Mouse (Mus musculus) liver, postnatal 0 days (tissue): ENCODE measurements around the gene Utrn. TPM values are rescaled to one million over a fixed set of nuclear protein-coding genes. Genes with fewer than 3 reads are reported as not detected.

Experiments
- ATAC-seq: fragments of 200-750 bp; cut with Nextera tagmentation; 2 replicates; pipeline ENCODE4 v1.8.0; 2017; ENCODE audit warnings: mild to moderate bottlenecking, moderate library complexity
- DNase-seq: peaks from one replicate; pipeline ENCODE4 v3.0.0-alpha.2; 2016
- H3K27ac ChIP-seq: fragments of 300-500 bp; sonication (generic); 2 replicates; pipeline ENCODE4 v1.5.1; 2014; ENCODE audit warnings: antibody characterized with exemption, moderate library complexity, mild to moderate bottlenecking, low read depth
- H3K27me3 ChIP-seq: fragments of 300-500 bp; sonication (generic); 2 replicates; pipeline ENCODE4 v1.6.1; 2014; ENCODE audit warnings: low read length, control low read depth, mixed read lengths; ENCODE audit not compliant: insufficient read depth
- H3K36me3 ChIP-seq: fragments of 300-500 bp; sonication (generic); replicated peaks from 2 replicates; pipeline ENCODE4 v1.6.1; 2014; ENCODE audit warnings: mild to moderate bottlenecking, control low read depth, low read length, moderate library complexity, mixed read lengths; ENCODE audit not compliant: insufficient read depth
- H3K4me1 ChIP-seq: fragments of 300-500 bp; sonication (generic); 2 replicates; pipeline ENCODE4 v1.6.1; 2014; ENCODE audit warnings: antibody characterized with exemption, mild to moderate bottlenecking, control low read depth; ENCODE audit not compliant: insufficient read depth
- H3K4me2 ChIP-seq: fragments of 300-500 bp; sonication (generic); 2 replicates; pipeline ENCODE4 v1.6.1; 2014; ENCODE audit warnings: low read depth, mild to moderate bottlenecking, low read length, moderate library complexity, mixed read lengths
- H3K4me3 ChIP-seq: fragments of 300-500 bp; sonication (generic); 2 replicates; pipeline ENCODE4 v1.5.1; 2014; ENCODE audit warnings: low read depth, low read length
- H3K9ac ChIP-seq: fragments of 300-500 bp; sonication (generic); replicated peaks from 2 replicates; pipeline ENCODE4 v1.6.1; 2014; ENCODE audit warnings: mild to moderate bottlenecking, moderate library complexity
- H3K9me3 ChIP-seq: fragments of 300-500 bp; sonication (generic); 2 replicates; pipeline ENCODE4 v1.6.1; 2016; ENCODE audit warnings: mild to moderate bottlenecking, control low read depth, low read length, mixed read lengths
- CTCF ChIP-seq: sonication (generic); IDR thresholded peaks from 2 replicates; pipeline ENCODE4 v1.5.1; 2016; ENCODE audit warnings: antibody characterized with exemption, low read depth
- EP300 ChIP-seq: IDR thresholded peaks from 2 replicates; pipeline ENCODE4 v1.6.1; 2016; ENCODE audit warnings: antibody characterized with exemption, low read depth, mild to moderate bottlenecking
- WGBS: fragments of 180-500 bp; shearing (Covaris S2); extraction: QIAGEN DNeasy Blood & Tissue Kit; methylation state at CpG from one replicate; pipeline ENCODE4 v1.1.7; 2014; ENCODE audit not compliant: insufficient replicate concordance; 5-methylcytosine and 5-hydroxymethylcytosine counted together
- polyA plus RNA-seq: library from polyadenylated mRNA; unstranded; fragments of >200 nt; fragmentation: Nextera tagmentation; extraction: Ambion mirVana; gene quantifications from 2 replicates; pipeline ENCODE4 v1.2.1, GENCODE M21; 2015

The Utrn gene
- 8.0 and 9.7 TPM in 2 replicates for polyA plus RNA-seq

DNA sequence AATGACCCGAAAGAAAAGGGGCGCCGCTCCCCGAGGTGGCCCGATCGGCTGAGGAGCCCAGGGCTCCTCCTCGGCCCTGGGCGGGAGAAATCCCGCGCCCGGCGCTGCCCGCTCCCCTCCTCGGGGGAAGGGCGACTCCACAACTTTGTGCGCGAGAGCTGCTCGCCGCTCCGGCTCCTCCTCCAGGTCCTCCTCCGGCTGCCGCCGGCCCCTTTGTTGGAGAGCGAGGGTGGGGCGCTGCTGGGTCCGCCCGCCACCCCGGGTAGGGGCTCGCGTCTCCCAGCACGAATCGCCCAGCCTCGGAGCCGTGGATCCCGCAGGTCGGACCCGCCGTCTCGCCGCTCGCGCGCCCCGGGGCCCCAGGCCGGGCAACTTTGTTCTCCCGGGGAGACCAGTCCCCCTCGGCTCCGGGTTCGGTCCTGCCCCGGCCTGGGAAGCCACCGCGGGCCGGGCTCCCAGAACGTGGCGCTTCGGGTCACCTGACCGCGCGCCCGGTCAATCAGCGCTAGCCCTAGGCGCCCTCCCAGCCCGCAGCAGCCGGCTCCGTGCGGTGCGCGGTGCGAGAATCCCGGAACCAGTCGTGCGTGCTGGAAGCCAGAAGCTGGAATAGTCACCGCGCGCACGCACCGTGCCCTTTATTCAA lies at the start of gene Utrn:
TSS of gene Utrn (minus strand) at position 337 of the 643 bp plus-strand sequence.
- H3K4me1 ChIP-seq, result peaks cover 14% of the 10 kb centered on the region
- H3K4me2 ChIP-seq, result peak within 1 kb of the TSS; percentile 90
- H3K4me3 ChIP-seq, result peak within 1 kb of the TSS; percentile 82
- H3K27ac ChIP-seq, result peak within 1 kb of the TSS; percentile 99
- ATAC-seq (peak; percentile 86), DNase-seq (peak; percentile 86)
- no peaks in the 10 kb centered on the region for H3K27me3 ChIP-seq
- WGBS, result 5% methylated on average over 58 of the region's 77 CpGs
- H3K36me3 ChIP-seq, result no peaks in the 10 kb centered on the region
- peak within 1 kb of the TSS; percentile 84 for H3K9ac ChIP-seq
- H3K9me3 ChIP-seq, result no peaks in the 10 kb centered on the region
- no peak for TF ChIP-seq EP300
- TF ChIP-seq CTCF, result no peak

- Histone ChIP-seq H3K9me3 (no peaks in the 10 kb centered on the region), H3K4me2 (no peak overlapping the region), H3K27ac (no peak overlapping the region), H3K9ac (no peak overlapping the region), H3K27me3 (no peaks in the 10 kb centered on the region), H3K4me1 (no peaks in the 10 kb centered on the region), H3K36me3 (0 out of 2 replicates have a peak, but pooled peaks cover 3% of the 10 kb centered on the region), H3K4me3 (no peak overlapping the region)
- no peak for ATAC-seq
- no peak for DNase-seq
- TF ChIP-seq CTCF (no peak), EP300 (no peak)
- 93% methylated on average over 1 of the region's 1 CpGs for WGBS
These were observed 48.5 kb upstream of the Utrn start for GRCm38 (mm10) chr10:12917626-12918025.

DNA sequence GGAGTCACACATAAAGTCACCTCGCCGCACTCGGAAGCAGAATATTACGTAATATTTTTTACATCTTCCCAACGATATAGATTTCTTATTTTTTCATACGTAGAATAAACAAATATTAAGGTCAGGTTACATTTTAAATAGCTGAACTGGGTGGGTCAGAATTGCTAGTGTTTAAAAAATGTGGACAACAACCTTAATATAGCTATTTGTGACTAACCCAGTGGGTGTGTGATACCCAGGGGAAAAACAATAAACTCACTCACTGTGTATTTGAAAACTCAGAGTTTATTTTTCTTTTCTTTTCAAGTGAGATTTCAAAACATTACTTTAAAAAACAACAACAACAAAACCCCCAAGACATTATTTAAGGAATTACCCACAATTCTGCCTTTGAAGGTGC lies 47.2 kb upstream of the Utrn start:
- no peak overlapping the region for H3K4me3 ChIP-seq
- TF ChIP-seq EP300, result no peak
- no peak for TF ChIP-seq CTCF
- no peak for DNase-seq
- 86% methylated on average over 6 of the region's 6 CpGs for WGBS
- no peak overlapping the region for H3K4me2 ChIP-seq
- no peak for ATAC-seq
- no peaks in the 10 kb centered on the region for H3K27me3 ChIP-seq
- H3K9me3 ChIP-seq, result no peaks in the 10 kb centered on the region
- no peaks in the 10 kb centered on the region for H3K4me1 ChIP-seq
- H3K9ac ChIP-seq, result no peak overlapping the region
- no peak overlapping the region for H3K27ac ChIP-seq
- 0 out of 2 replicates have a peak, but pooled peaks cover 3% of the 10 kb centered on the region for H3K36me3 ChIP-seq

- Histone ChIP-seq H3K4me3 (no peak overlapping the region), H3K4me1 (no peaks in the 10 kb centered on the region), H3K9me3 (no peaks in the 10 kb centered on the region), H3K27ac (no peak overlapping the region), H3K36me3 (0 out of 2 replicates have a peak, but pooled peaks cover 3% of the 10 kb centered on the region), H3K27me3 (no peaks in the 10 kb centered on the region), H3K9ac (no peak overlapping the region), H3K4me2 (no peak overlapping the region)
- 83% methylated on average over 7 of the region's 7 CpGs for WGBS
- ATAC-seq (no peak), DNase-seq (no peak)
- TF ChIP-seq EP300 (no peak), CTCF (no peak)
These were observed 46.7 kb upstream of the Utrn start for GRCm38 (mm10) chr10:12915826-12916225.

DNA sequence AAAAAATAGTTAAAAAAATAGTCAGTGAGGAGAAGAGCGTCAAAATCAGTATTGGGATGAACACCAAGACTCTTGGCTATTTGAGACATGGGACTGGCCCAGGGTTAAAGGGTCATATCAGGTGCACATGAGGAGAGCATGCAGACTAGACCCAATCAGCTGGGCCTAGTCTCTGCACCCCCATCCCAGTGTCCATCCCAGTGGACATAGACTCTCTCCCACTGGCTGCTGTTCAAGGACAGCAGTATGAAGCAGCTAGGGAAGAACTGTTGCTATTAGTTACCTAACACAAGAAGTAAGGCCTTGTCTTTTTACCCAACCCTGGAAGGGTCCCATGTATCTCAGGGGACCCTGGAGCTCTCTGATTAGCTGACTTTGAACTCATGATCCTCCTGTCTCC lies 45.0 kb upstream of the Utrn start:
- 77% methylated on average over 1 of the region's 1 CpGs for WGBS
- H3K9ac ChIP-seq, result no peak overlapping the region
- ATAC-seq, result no peak
- no peaks in the 10 kb centered on the region for H3K4me1 ChIP-seq
- H3K4me2 ChIP-seq, result no peak overlapping the region
- H3K4me3 ChIP-seq, result no peak overlapping the region
- H3K9me3 ChIP-seq, result no peaks in the 10 kb centered on the region
- TF ChIP-seq CTCF (no peak), EP300 (no peak)
- no peak for DNase-seq
- 0 out of 2 replicates have a peak, but pooled peaks cover 3% of the 10 kb centered on the region for H3K36me3 ChIP-seq
- H3K27me3 ChIP-seq, result no peaks in the 10 kb centered on the region
- no peak overlapping the region for H3K27ac ChIP-seq

- H3K4me1 ChIP-seq, result no peaks in the 10 kb centered on the region
- H3K9ac ChIP-seq, result no peak overlapping the region
- WGBS, result 41% methylated on average over 11 of the region's 11 CpGs
- no peak overlapping the region for H3K4me3 ChIP-seq
- ATAC-seq (no peak), DNase-seq (no peak)
- H3K27ac ChIP-seq, result no peak overlapping the region
- H3K4me2 ChIP-seq, result peak overlapping the region; percentile 33; the same call in 1 of the 2 replicates
- 0 out of 2 replicates have a peak, but pooled peaks cover 3% of the 10 kb centered on the region for H3K36me3 ChIP-seq
- H3K9me3 ChIP-seq, result no peaks in the 10 kb centered on the region
- TF ChIP-seq CTCF (no peak), EP300 (no peak)
- no peaks in the 10 kb centered on the region for H3K27me3 ChIP-seq
These were observed 42.9 kb upstream of the Utrn start for GRCm38 (mm10) chr10:12911981-12912530.
